Mouse (Mus musculus) heart, adult 2 months (tissue): Measurements from ENCODE around the gene Gpr161. TPM values are rescaled to one million over a fixed set of nuclear protein-coding genes. Genes with fewer than 3 reads are reported as not detected.
A peak's percentile ranks its signal among the peaks of the same experiment; 100 is the strongest.

Experiments used
- DNase-seq, 2 experiments: peaks; one replicate each; pipeline ENCODE4 v3.0.0; 2021
- H3K27ac ChIP-seq: fragments of 200-600 bp; 2 replicates; pipeline ENCODE4 v1.8.1; 2022
- H3K27me3 ChIP-seq: fragments of 200-500 bp; 2 replicates; pipeline ENCODE4 v1.6.1; 2012; ENCODE audit warnings: mild to moderate bottlenecking, low read length, inconsistent platforms, mixed read lengths; ENCODE audit not compliant: control insufficient read depth, insufficient read depth
- H3K36me3 ChIP-seq: fragments of 200-500 bp; 2 replicates; pipeline ENCODE4 v1.6.1; 2012; ENCODE audit warnings: low read length, inconsistent platforms; ENCODE audit not compliant: control insufficient read depth, insufficient read depth
- H3K4me1 ChIP-seq: fragments of 200-500 bp; 2 replicates; pipeline ENCODE4 v1.6.1; 2011; ENCODE audit warnings: low read length; ENCODE audit not compliant: control insufficient read depth, insufficient read depth
- H3K4me3 ChIP-seq: fragments of 200-600 bp; 2 replicates; pipeline ENCODE4 v1.8.1; 2022
- H3K79me2 ChIP-seq: fragments of 200-500 bp; replicated peaks from 2 replicates; pipeline ENCODE4 v1.6.1; 2012; ENCODE audit warnings: mild to moderate bottlenecking, inconsistent platforms, low read length, moderate library complexity, mixed read lengths; ENCODE audit not compliant: control insufficient read depth, insufficient read depth
- H3K9ac ChIP-seq: fragments of 200-500 bp; 2 replicates; pipeline ENCODE4 v1.6.1; 2012; ENCODE audit warnings: low read depth, mild to moderate bottlenecking, control low read depth, inconsistent platforms, low read length, mixed read lengths
- CTCF ChIP-seq: fragments of 200-600 bp; IDR thresholded peaks from 2 replicates; pipeline ENCODE4 v1.8.1; 2022; ENCODE audit warnings: antibody characterized with exemption, mild to moderate bottlenecking, moderate library complexity
- EP300 ChIP-seq: fragments of 200-500 bp; IDR thresholded peaks from 2 replicates; pipeline ENCODE4 v1.6.1; 2011; ENCODE audit warnings: low read depth, low read length, control low read depth; ENCODE audit not compliant: insufficient read depth
- POLR2A ChIP-seq: fragments of 200-500 bp; IDR thresholded peaks from 2 replicates; pipeline ENCODE4 v1.6.1; 2011; ENCODE audit warnings: mild to moderate bottlenecking, low read depth, low read length, control low read depth; ENCODE audit not compliant: insufficient read depth
- WGBS: fragments of 180-500 bp; shearing (Covaris S2); methylation state at CpG from one replicate; pipeline ENCODE4 v1.1.7; 2018; 5-methylcytosine and 5-hydroxymethylcytosine counted together
- intact Hi-C: fragments of 180-260 bp; cut with DNase I; formaldehyde crosslinking; loops from one replicate; pipeline ENCODE4 v1.15.1; 2025
- polyA plus RNA-seq: library from polyadenylated mRNA; depleted of rRNA; stranded (reverse); fragments of >200 nt; gene quantifications from 2 replicates; pipeline ENCODE4 v1.2.3, GENCODE M21; 2012
- total RNA-seq, 2 experiments: library from RNA; stranded (reverse); gene quantifications; 2 replicates each; pipeline ENCODE4 v1.2.3; 2021

Gpr161 gene
- total and polyA plus RNA-seq, 3 experiments, result 1.4 to 2.2 (median 1.5) TPM

DNA sequence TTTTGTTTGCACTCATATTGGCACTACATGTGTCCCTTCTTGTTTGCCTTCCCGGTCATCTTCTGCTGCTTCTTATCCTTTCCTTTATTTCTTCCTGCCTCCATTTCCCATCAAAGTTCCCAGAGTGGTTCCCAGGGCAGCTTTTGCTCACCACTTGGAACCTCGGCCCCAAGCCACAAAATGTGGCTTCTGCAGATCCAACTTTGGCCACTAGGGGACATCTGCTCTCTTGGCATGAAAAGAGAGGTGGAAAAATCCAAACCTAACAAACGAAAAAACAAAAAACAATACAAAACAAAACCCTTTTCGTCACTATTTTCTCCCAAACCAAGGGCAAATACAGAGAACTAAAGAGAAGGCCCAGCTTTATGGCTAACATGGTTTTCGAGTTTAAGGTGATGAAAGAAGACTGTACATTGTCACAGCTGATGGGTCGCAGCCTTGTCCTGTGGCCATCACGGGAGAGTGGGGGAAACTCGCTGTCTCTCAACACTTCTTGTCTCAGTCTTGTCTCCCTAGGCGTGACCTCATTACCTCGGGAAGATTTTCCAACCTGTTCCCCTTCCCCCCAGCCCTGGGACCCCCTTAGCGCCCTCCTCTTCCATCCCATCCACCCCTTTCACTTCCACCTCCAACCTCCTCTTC, 43.4 kb upstream of the Gpr161 start:
- H3K4me3 ChIP-seq, result peak overlapping the region; percentile 7; the same call in 1 of the 2 replicates
- peak; percentile 39 to 79 for DNase-seq
- intact Hi-C loops, result loop anchor here (1.0 kb wide), 1 partner anchor 68 kb away; no protein-coding TSS in a partner anchor
- no peaks in the 10 kb centered on the region for H3K79me2 ChIP-seq
- H3K4me1 ChIP-seq, result no peaks in the 10 kb centered on the region
- no peak overlapping the region for H3K9ac ChIP-seq
- no peak overlapping the region for H3K27ac ChIP-seq
- H3K36me3 ChIP-seq, result no peaks in the 10 kb centered on the region
- 29% methylated on average over 11 of the region's 11 CpGs for WGBS
- TF ChIP-seq POLR2A, result no peak
- no peak for TF ChIP-seq EP300
- peak; percentile 93 for TF ChIP-seq CTCF
- no peaks in the 10 kb centered on the region for H3K27me3 ChIP-seq

DNA sequence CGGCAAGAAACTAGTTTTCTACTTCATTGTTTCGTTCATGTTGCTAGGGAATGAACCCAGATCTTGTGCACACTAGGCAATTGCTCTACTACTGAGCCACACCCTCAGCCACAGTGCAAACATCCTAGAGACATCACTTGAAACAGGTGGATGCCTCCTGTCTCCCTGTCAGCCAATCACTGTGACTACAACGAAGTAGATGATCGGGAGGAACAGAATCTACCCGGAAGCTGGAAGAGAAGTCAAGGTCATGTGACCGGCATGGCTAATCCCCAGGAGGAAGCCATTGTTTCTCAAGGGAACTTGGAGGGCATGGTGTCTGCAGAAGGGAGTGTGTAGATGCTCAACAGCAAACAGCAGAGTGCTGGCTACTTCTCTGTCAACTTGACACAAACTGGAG, 20.6 kb upstream of the Gpr161 start:
- DNase-seq, result no peak
- Histone ChIP-seq H3K4me3 (no peak overlapping the region), H3K79me2 (no peaks in the 10 kb centered on the region), H3K27ac (no peak overlapping the region), H3K9ac (no peak overlapping the region), H3K4me1 (no peaks in the 10 kb centered on the region), H3K27me3 (no peaks in the 10 kb centered on the region), H3K36me3 (no peaks in the 10 kb centered on the region)
- WGBS, result 69% methylated on average over 6 of the region's 6 CpGs
- TF ChIP-seq EP300, result no peak
- no peak for TF ChIP-seq CTCF
- TF ChIP-seq POLR2A, result no peak
- intact Hi-C loops, result no loop called here

DNA sequence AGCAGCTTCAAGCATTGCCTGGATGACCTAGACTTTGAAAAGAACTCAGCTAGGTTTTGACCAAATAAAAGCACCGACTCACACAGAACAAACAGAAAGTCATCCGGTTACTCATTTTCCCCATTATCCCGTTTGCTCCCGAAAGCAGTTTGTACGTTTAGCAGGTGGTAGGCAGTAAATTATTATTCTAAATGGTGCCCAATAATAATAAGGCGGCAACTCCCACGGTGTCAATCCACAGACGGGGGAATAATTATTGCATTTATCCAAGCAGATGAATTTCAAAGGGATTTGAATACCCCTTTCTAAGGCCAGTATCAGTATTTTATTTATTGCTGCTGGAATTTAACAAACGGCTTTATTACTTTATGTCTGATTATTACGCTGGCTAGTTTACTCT, 14.8 kb upstream of the Gpr161 start:
- WGBS, result 83% methylated on average over 10 of the region's 10 CpGs
- intact Hi-C loops, result no loop called here
- Histone ChIP-seq H3K36me3 (no peaks in the 10 kb centered on the region), H3K79me2 (no peaks in the 10 kb centered on the region), H3K4me1 (no peaks in the 10 kb centered on the region), H3K9ac (no peak overlapping the region), H3K4me3 (no peak overlapping the region), H3K27ac (no peak overlapping the region; the same call in 1 of the 2 replicates), H3K27me3 (no peaks in the 10 kb centered on the region)
- TF ChIP-seq CTCF, result no peak
- no peak for TF ChIP-seq EP300
- DNase-seq, result no peak

DNA sequence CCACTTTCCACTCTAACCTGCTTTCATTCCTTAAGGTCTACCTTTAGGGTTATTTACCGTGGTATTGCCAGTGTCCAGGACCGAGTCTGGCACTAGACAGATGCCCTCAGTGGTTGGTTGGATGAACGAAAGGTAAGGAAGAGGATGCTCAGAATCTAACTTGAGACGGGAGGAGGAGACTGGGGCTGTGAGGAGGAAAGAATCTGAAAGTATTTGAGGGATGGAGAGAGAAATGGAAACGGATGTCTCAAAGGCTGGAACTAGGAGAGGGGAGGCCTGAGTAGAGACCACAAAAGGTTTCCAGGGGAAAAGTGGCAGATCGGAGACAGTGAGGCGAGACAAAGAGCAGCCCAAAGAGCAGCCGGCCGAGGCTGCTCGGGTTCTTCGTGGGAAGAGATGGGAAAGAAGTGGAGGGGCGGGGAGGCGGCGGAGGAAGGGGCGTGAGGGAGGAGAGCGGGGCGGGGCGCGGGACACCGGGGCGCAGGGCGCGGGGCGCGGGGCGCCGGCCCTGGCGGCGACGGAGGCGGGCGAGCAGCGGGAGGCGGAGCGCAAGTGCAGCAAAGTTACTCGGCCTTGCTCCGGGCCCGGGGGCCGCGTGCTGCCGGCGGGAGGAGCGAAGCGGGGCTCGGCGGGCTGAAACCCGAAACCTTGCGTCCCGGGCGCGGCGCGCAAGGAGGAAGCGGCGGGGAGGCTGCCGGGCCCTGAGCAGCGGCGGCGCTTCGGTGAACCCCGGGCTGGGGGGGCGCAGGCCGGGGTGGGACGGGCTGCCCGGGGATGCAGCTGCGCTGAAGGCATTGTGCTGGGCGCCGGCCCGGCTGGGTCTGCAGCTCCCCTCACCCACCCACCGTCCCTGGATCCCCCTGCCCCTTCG, 14.0 kb upstream of the Gpr161 start:
- Histone ChIP-seq H3K27ac (peak overlapping the region; percentile 53), H3K4me3 (peak overlapping the region; percentile 70), H3K4me1 (no peaks in the 10 kb centered on the region), H3K27me3 (no peaks in the 10 kb centered on the region), H3K79me2 (no peaks in the 10 kb centered on the region), H3K36me3 (no peaks in the 10 kb centered on the region), H3K9ac (peak overlapping the region; percentile 76)
- DNase-seq, result peak; percentile 82
- TF ChIP-seq CTCF, result no peak
- TF ChIP-seq EP300, result no peak
- TF ChIP-seq POLR2A, result peak; percentile 24; the same call in 1 of the 2 replicates
- intact Hi-C loops, result no loop called here
- WGBS, result 3% methylated on average over 57 of the region's 71 CpGs

DNA sequence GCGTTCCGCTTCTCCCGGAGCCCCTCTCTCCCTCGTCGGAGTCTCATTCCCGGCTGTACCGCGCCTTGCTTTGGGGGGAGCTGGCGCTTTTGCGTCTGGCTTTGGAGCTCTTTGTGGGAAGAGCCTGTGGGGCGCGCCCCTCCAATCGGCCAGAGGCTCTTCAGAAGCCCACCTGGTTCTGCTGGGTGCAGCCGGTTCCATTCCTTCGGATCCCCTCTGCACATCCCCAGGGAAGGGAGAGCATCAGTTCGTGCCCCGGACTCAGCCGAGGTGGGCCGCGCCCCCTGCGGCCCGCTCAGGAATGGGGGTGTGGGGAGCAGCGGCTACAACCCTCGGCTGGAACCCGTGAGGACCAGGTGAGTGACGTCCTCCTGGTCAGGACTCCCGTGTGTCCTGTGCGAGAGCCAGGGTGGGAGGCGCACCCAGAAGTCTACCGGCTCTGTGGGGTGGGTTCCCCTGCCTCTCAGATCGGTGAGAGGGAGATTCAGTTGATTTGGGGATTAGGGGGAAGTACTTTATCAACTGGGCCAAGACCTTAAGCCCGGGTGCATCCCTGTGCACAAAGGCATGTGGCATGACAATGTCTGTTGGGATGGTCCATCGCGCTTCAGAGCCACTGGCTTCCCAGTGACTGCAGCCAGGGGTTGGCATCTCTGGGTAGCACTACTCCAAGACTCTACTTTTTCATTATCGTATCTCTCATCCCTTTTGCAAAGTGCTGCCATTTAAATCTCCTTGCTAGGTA, 13.2 kb upstream of the Gpr161 start:
- TF ChIP-seq CTCF (no peak), EP300 (no peak), POLR2A (no peak)
- WGBS, result 7% methylated on average over 32 of the region's 35 CpGs
- H3K4me1 ChIP-seq, result no peaks in the 10 kb centered on the region
- no peaks in the 10 kb centered on the region for H3K27me3 ChIP-seq
- intact Hi-C loops, result no loop called here
- DNase-seq, result peak in 1 of 2 experiments; percentile 35
- no peak overlapping the region; the same call in 1 of the 2 replicates for H3K27ac ChIP-seq
- H3K36me3 ChIP-seq, result no peaks in the 10 kb centered on the region
- H3K79me2 ChIP-seq, result no peaks in the 10 kb centered on the region
- H3K9ac ChIP-seq, result peak overlapping the region; percentile 76
- H3K4me3 ChIP-seq, result peak overlapping the region; percentile 70
